In genomic region chr13:110018941-110019743, GRCm38 (mm10) we compare ENCODE assay signal across 8 mouse cellular contexts.
DNase-seq lines count a peak whose midpoint lies in the region; ATAC-seq and TF ChIP-seq lines count a peak whose summit lies in the region.

No protein-coding gene starts in this region.

- H3K9me3 ChIP-seq in forebrain, embryonic 10.5 days = no peaks in the 10 kb centered on the region
- no peaks in the 10 kb centered on the region for H3K9me3 ChIP-seq in intestine, embryonic 14.5 days (ENCODE audit: control insufficient read depth, low read length)
- H3K9me3 ChIP-seq in lung, embryonic 16.5 days (ENCODE audit: control insufficient read depth, low read length) = no peaks in the 10 kb centered on the region

- peak; percentile 50 for DNase-seq in gastrocnemius, adult 2 months
- no peak for DNase-seq in gastrocnemius, adult 8-10 months (ENCODE audit: low spot score in 2 of 2)
- peak; percentile 21 for DNase-seq in forebrain, embryonic 10.5 days (ENCODE audit: extremely low spot score, low spot score)
- peak; percentile 60 for DNase-seq in intestine, embryonic 14.5 days (ENCODE audit: low spot score)
- DNase-seq in retina, postnatal 1 day = peak; percentile 60
- no peak for DNase-seq in frontal cortex, postnatal 36 days (ENCODE audit: low spot score in 2 of 2)

- no peak overlapping the region for H3K9ac ChIP-seq in intestine, embryonic 14.5 days (ENCODE audit: low read length)
- H3K9ac ChIP-seq in lung, embryonic 16.5 days (ENCODE audit: low read length) = peak overlapping the region; percentile 42

- intact Hi-C loops in gastrocnemius, adult 2 months (cut with DNase I) = loop anchor here (2.0 to 5.0 kb wide), 3 partner anchors 62 to 242 kb away; no protein-coding TSS in a partner anchor

- ATAC-seq in activated CD4-positive, CD25-positive, alpha-beta regulatory T cell, adult 4 months = peak; percentile 47
- peak; percentile 21; the same call in 1 of the 2 replicates for ATAC-seq in intestine, embryonic 14.5 days (replicated peaks; ENCODE audit: low FRiP score, low TSS enrichment, low read depth)
- ATAC-seq in lung, embryonic 16.5 days (ENCODE audit: low read depth) = peak; percentile 37; the same call in 1 of the 2 replicates

- H3K4me1 ChIP-seq in forebrain, embryonic 10.5 days = peaks cover 29% of the 10 kb centered on the region
- H3K4me1 ChIP-seq in intestine, embryonic 14.5 days (replicated peaks; ENCODE audit: control insufficient read depth, insufficient read depth, low read length) = 0 out of 2 replicates have a peak, but pooled peaks cover 8% of the 10 kb centered on the region
- H3K4me1 ChIP-seq in lung, embryonic 16.5 days (replicated peaks; ENCODE audit: control insufficient read depth, insufficient read depth, low read length) = peaks cover 10% of the 10 kb centered on the region

- 1% methylated on average over 20 of the region's 20 CpGs for WGBS in forebrain, embryonic 10.5 days
- WGBS in intestine, embryonic 14.5 days = 2% methylated on average over 20 of the region's 20 CpGs
- WGBS in lung, embryonic 16.5 days = 7% methylated on average over 20 of the region's 20 CpGs

- H3K4me2 ChIP-seq in intestine, embryonic 14.5 days (ENCODE audit: low read length) = peak overlapping the region; percentile 60
- H3K4me2 ChIP-seq in lung, embryonic 16.5 days (ENCODE audit: low read depth, low read length) = peak overlapping the region; percentile 86

- no peak for TF ChIP-seq CTCF in gastrocnemius, adult 2 months (IDR thresholded peaks at IDR 0.05)

- peak overlapping the region; percentile 71 for H3K27ac ChIP-seq in gastrocnemius, adult 2 months
- peak overlapping the region; percentile 32; the same call in 1 of the 2 replicates for H3K27ac ChIP-seq in forebrain, embryonic 10.5 days
- no peak overlapping the region for H3K27ac ChIP-seq in intestine, embryonic 14.5 days (ENCODE audit: low read depth)
- no peak overlapping the region for H3K27ac ChIP-seq in lung, embryonic 16.5 days (ENCODE audit: low read length)

- peak overlapping the region; percentile 72 for H3K4me3 ChIP-seq in gastrocnemius, adult 2 months
- peak overlapping the region; percentile 51 for H3K4me3 ChIP-seq in forebrain, embryonic 10.5 days
- H3K4me3 ChIP-seq in intestine, embryonic 14.5 days (ENCODE audit: low read depth, low read length) = peak overlapping the region; percentile 23; the same call in 1 of the 2 replicates
- H3K4me3 ChIP-seq in lung, embryonic 16.5 days (ENCODE audit: low read length) = peak overlapping the region; percentile 51

- no peaks in the 10 kb centered on the region for H3K36me3 ChIP-seq in forebrain, embryonic 10.5 days (replicated peaks)
- no peaks in the 10 kb centered on the region for H3K36me3 ChIP-seq in intestine, embryonic 14.5 days (ENCODE audit: control insufficient read depth, insufficient read depth, low read length)
- H3K36me3 ChIP-seq in lung, embryonic 16.5 days (ENCODE audit: control insufficient read depth, insufficient read depth, low read length) = no peaks in the 10 kb centered on the region

- H3K27me3 ChIP-seq in forebrain, embryonic 10.5 days (ENCODE audit: poor library complexity, severe bottlenecking) = peaks cover 62% of the 10 kb centered on the region
- H3K27me3 ChIP-seq in intestine, embryonic 14.5 days (replicated peaks; ENCODE audit: control insufficient read depth, insufficient read depth, low read length) = no peaks in the 10 kb centered on the region
- H3K27me3 ChIP-seq in lung, embryonic 16.5 days (ENCODE audit: control insufficient read depth, insufficient read depth, low read depth, low read length) = no peaks in the 10 kb centered on the region

Comparison
In these comparisons a context has a peak if more than half of its experiments do, and no peak if none do; other contexts are left out.
1. DNase-seq: peak in gastrocnemius, adult 2 months (single experiment), forebrain, embryonic 10.5 days (single experiment), intestine, embryonic 14.5 days (single experiment) and retina, postnatal 1 day (single experiment); none in gastrocnemius, adult 8-10 months (0 of 2) and frontal cortex, postnatal 36 days (0 of 2).
2. H3K27ac ChIP-seq: peak in gastrocnemius, adult 2 months (single experiment) and forebrain, embryonic 10.5 days (single experiment); none in intestine, embryonic 14.5 days (single experiment) and lung, embryonic 16.5 days (single experiment).
3. Peak in every context shown above with its lines, with median percentiles within 50 percentile points of each other: H3K4me3 ChIP-seq and ATAC-seq.